Mouse (Mus musculus): ENCODE measurements around the gene Kifc5b.

DNA sequence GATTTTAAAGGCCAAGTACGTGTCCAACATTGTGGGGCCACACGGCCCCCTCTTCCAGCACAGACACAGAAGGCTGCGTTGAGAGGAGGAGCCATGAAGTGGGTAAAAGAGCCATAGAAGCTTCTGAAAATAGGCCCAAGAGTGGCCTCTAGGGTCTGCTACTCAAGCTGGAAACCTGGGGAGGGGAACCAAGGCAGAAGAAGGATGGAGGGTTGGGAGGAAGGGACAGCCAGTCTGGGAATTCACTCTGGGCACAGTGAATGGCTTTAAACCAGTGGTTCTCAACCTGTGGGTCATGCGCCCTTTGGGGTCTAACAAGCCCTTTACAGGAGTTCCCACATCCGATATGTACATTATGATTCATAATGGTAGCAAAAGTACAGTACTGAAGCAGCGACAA, 52.4 kb downstream of the Kifc5b start:
- TF ChIP-seq CTCF (IDR thresholded peaks at IDR 0.05; ENCODE audit: borderline replicate concordance, extremely low read depth, insufficient read depth, insufficient read length), result no peak
- TF ChIP-seq POLR2A (IDR thresholded peaks at IDR 0.05; ENCODE audit: borderline replicate concordance, extremely low read depth, insufficient read depth, insufficient read length, poor library complexity, severe bottlenecking), result no peak
